Mouse (Mus musculus): ENCODE measurements around the gene Gm20388. TPM values are rescaled to one million over a fixed set of nuclear protein-coding genes. Genes with fewer than 3 reads are reported as not detected.
A peak's percentile ranks its signal among the peaks of the same experiment; 100 is the strongest.

Gene Gm20388
- polyA plus RNA-seq, 1 experiment from 2014 or later = not detected

DNA sequence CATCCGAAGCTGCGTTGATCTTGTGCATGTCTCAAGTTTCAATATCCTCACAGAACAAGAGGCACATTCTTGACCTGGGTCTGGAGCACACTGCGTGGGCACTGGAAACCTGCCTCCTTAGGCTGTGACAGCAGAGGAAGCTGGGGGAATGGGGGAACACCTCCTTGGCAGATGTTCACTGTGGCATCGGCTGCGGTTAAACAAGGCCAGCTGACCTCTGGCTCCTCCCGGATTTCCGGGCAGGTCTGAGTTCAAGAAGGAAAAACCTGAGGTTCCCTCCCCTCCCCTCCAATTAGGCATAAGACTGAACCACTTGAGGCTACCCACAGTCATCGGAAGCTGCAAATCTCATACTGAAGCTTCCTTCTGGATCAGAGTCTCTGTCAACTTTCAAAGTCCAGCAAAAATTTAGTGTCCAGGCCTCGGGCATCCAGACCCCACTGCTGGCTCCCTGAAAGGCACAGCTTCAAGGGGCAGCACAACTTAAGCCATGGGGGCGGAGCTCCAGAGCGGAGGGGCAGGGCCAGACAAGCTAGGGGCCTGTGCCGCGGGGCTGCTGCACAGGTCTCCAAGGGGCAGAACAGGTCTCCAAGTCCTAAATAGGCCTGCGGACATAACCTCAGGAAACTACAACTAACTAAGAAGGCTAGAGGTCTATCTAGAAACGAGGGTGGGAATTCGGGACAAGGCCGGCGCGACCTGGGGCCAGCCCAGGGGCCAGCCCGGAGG, 2370.1 kb downstream of the Gm20388 start:
- no peaks in the 10 kb centered on the region for H3K36me3 ChIP-seq (ENCODE audit: control insufficient read depth, insufficient read depth, low read length)
- peak overlapping the region; percentile 53 for H3K4me3 ChIP-seq (ENCODE audit: low read depth, low read length)
- H3K4me1 ChIP-seq (ENCODE audit: control insufficient read depth, insufficient read depth, low read length) = peaks cover 29% of the 10 kb centered on the region
- H3K9ac ChIP-seq (ENCODE audit: low read length) = peak overlapping the region; percentile 56
- H3K4me2 ChIP-seq = peak overlapping the region; percentile 81
- DNase-seq (ENCODE audit: low spot score, missing footprints) (peak; percentile 91), ATAC-seq (ENCODE audit: low FRiP score) (peak; percentile 51)
- H3K27ac ChIP-seq (ENCODE audit: low read depth, low read length) = peak overlapping the region; percentile 50; the same call in 1 of the 2 replicates
- peaks cover 31% of the 10 kb centered on the region for H3K27me3 ChIP-seq (ENCODE audit: control insufficient read depth, insufficient read depth, low read length)
- 12% methylated on average over 20 of the region's 20 CpGs for WGBS
- no peaks in the 10 kb centered on the region for H3K9me3 ChIP-seq (ENCODE audit: control insufficient read depth, low read length)

DNA sequence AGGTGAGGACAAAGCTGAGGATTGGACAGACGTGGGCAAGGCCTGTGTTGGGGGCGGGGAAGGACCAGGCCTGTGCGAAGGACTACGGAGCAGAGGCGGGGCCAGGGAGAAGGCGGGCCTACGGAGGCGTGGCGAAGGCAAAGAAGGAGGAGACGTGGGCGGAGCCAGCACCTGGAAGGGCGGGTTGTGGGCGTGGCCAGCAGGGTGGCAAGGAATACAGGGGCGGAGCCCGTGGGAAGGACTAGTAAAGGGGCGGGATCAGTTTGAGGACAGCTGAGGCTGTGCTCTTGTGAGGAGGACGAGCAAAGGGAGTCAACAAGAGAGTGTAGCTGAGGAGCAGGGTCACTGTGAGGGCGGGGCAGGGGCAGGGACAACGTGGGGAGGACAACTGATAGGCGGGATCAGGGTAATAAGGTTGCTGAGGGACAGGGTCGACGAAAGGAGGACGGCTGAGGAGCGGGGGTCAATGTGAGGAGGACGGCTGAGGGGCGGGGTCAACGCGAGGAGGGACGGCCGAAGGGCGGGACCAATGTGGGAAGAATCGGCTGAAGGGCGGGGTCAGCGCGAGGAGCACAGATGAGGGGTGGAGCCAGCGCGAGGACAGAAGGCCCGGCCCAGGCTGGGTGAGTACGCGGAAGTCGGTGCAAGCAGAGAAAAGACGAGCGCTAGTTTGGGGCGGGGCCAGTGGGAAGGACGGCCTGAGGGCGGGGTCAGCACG, 2370.8 kb downstream of the Gm20388 start:
- Histone ChIP-seq H3K9me3 (ENCODE audit: control insufficient read depth, low read length) (no peaks in the 10 kb centered on the region), H3K4me3 (ENCODE audit: low read depth, low read length) (peak overlapping the region; percentile 53), H3K4me1 (ENCODE audit: control insufficient read depth, insufficient read depth, low read length) (peaks cover 29% of the 10 kb centered on the region), H3K4me2 (peak overlapping the region; percentile 81), H3K27me3 (ENCODE audit: control insufficient read depth, insufficient read depth, low read length) (peaks cover 34% of the 10 kb centered on the region), H3K36me3 (ENCODE audit: control insufficient read depth, insufficient read depth, low read length) (no peaks in the 10 kb centered on the region), H3K27ac (ENCODE audit: low read depth, low read length) (peak overlapping the region; percentile 50; the same call in 1 of the 2 replicates), H3K9ac (ENCODE audit: low read length) (peak overlapping the region; percentile 56)
- peak; percentile 100 for DNase-seq (ENCODE audit: low spot score, missing footprints)
- under 1% methylated on average over 47 of the region's 47 CpGs for WGBS
- peak; percentile 89 for ATAC-seq (ENCODE audit: low FRiP score)

DNA sequence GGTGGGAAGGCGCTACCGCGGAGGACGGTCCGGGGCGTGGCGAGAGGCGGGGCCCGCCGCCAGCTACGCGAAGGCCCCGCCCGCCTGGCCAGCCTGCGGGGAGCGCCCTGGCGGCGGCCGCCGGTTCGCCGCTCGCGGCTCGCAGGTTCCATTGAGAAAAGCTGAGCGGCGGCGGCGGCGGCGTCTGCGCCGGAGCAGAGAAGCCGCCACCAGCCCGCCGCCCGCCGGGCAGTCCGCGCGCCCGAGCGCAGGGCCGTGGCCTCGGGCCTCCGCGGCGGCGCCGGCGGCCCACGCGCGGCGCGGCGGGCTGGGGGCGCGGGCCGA, 2371.4 kb downstream of the Gm20388 start, which contains the start of gene Zfpm1:
TSS of gene Zfpm1 (plus strand) at position 107 of the 324 bp plus-strand sequence.
- Histone ChIP-seq H3K4me2 (peak within 1 kb of the TSS; percentile 81), H3K27me3 (ENCODE audit: control insufficient read depth, insufficient read depth, low read length) (peaks cover 35% of the 10 kb centered on the region), H3K9ac (ENCODE audit: low read length) (peak within 1 kb of the TSS; percentile 69), H3K4me1 (ENCODE audit: control insufficient read depth, insufficient read depth, low read length) (peaks cover 29% of the 10 kb centered on the region), H3K4me3 (ENCODE audit: low read depth, low read length) (peak within 1 kb of the TSS; percentile 53), H3K27ac (ENCODE audit: low read depth, low read length) (peak within 1 kb of the TSS; percentile 50; the same call in 1 of the 2 replicates), H3K9me3 (ENCODE audit: control insufficient read depth, low read length) (no peaks in the 10 kb centered on the region), H3K36me3 (ENCODE audit: control insufficient read depth, insufficient read depth, low read length) (no peaks in the 10 kb centered on the region)
- WGBS = 0% methylated on average over 55 of the region's 60 CpGs
- peak; percentile 99 for DNase-seq (ENCODE audit: low spot score, missing footprints)
- ATAC-seq (ENCODE audit: low FRiP score) = no peak

DNA sequence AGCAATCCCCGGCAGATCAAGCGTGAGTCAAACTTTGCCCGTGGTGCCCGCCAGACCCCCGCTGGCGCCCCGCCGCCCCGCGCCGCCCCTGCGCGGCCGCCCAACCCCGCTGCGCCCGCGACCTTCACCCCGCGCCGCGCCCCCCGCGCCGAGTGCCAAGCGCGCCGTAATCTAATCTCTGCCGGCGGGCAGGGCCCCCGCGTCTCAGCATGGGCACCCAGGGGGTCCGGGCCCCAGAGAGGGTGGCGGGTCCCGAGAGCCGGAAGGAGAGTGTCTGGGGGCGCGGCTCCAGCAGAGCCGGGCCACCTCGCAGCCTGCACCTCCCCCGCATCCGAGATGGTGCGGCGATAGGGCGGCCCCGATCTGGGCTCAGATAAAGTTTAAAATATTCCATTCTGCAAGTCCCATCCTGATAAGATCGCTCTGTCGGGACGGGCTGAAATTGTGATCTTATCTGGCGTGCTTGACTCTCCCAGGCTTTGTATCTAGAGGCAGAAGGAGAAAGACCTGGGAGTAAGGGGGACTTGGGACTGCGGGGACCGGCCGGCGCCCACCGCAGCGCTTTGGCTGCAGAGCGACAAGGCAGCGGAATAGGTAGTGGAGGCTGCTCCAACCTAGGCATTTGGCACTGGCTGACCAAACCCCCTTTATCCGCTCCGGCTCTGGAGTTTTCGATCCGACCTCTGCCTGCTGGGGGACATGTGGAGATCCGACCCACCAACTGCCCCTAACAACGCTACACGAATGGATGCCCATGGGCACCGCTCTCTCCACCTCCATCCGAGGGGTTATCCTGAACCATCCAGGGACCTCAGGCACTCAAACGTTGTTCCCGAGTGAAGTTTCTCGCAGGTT, 2372.1 kb downstream of the Gm20388 start:
- peak overlapping the region; percentile 53 for H3K4me3 ChIP-seq (ENCODE audit: low read depth, low read length)
- 1% methylated on average over 68 of the region's 70 CpGs for WGBS
- peak overlapping the region; percentile 81 for H3K4me2 ChIP-seq
- no peaks in the 10 kb centered on the region for H3K36me3 ChIP-seq (ENCODE audit: control insufficient read depth, insufficient read depth, low read length)
- no peak for ATAC-seq (ENCODE audit: low FRiP score)
- peaks cover 35% of the 10 kb centered on the region for H3K27me3 ChIP-seq (ENCODE audit: control insufficient read depth, insufficient read depth, low read length)
- peak; percentile 94 for DNase-seq (ENCODE audit: low spot score, missing footprints)
- peaks cover 29% of the 10 kb centered on the region for H3K4me1 ChIP-seq (ENCODE audit: control insufficient read depth, insufficient read depth, low read length)
- H3K9ac ChIP-seq (ENCODE audit: low read length) = peak overlapping the region; percentile 69
- no peaks in the 10 kb centered on the region for H3K9me3 ChIP-seq (ENCODE audit: control insufficient read depth, low read length)
- 0 out of 2 replicates have a peak overlapping the region, but pooled peaks have one; percentile 7 for H3K27ac ChIP-seq (ENCODE audit: low read depth, low read length)

DNA sequence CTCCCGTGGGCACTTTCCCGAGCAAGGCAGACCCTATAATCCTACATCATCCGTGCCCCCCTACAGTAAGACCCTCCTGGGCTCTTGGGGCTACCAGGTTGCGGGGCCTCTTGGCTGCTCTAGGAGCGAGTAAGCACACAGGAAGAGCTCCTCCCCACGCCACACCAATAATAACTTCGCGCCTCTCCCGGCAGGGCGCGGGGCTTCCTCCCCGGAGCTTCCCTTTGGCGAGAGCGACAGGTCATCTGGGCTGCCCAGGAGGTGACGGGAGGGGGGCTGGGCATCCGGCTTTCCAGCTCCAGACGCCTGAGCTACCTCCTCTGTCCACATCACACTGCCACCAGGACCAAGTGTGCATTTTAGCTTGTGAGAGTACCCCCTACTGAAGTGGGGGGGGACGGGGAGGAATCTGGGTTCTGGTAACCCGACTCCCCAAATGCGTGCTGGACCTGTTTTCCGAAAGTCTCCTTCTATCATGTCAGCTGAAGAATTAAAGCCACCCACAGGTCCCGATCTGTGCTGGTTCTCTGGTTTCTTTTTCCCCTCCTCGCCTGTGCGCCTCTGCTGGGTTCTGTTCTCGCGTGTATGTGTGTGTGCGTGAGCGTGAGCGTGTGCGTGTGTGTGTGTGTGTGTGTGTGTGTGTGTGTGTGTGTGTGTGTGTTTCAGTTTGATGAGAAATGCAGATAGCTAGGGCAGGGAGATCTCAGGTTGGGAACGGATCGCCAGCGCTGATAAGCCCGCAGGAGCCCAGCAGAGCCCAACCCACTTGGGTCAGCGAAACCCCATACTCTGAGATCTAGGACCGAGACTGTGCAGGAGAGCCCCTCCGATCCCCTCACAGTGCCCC, 2372.9 kb downstream of the Gm20388 start:
- 1% methylated on average over 36 of the region's 37 CpGs for WGBS
- peaks cover 35% of the 10 kb centered on the region for H3K27me3 ChIP-seq (ENCODE audit: control insufficient read depth, insufficient read depth, low read length)
- peak overlapping the region; percentile 25 for H3K27ac ChIP-seq (ENCODE audit: low read depth, low read length)
- no peaks in the 10 kb centered on the region for H3K36me3 ChIP-seq (ENCODE audit: control insufficient read depth, insufficient read depth, low read length)
- H3K9me3 ChIP-seq (ENCODE audit: control insufficient read depth, low read length) = no peaks in the 10 kb centered on the region
- H3K4me3 ChIP-seq (ENCODE audit: low read depth, low read length) = peak overlapping the region; percentile 53
- peak overlapping the region; percentile 69 for H3K9ac ChIP-seq (ENCODE audit: low read length)
- DNase-seq (ENCODE audit: low spot score, missing footprints) (peak; percentile 94), ATAC-seq (ENCODE audit: low FRiP score) (no peak)
- H3K4me2 ChIP-seq = peak overlapping the region; percentile 81
- H3K4me1 ChIP-seq (ENCODE audit: control insufficient read depth, insufficient read depth, low read length) = peaks cover 29% of the 10 kb centered on the region

DNA sequence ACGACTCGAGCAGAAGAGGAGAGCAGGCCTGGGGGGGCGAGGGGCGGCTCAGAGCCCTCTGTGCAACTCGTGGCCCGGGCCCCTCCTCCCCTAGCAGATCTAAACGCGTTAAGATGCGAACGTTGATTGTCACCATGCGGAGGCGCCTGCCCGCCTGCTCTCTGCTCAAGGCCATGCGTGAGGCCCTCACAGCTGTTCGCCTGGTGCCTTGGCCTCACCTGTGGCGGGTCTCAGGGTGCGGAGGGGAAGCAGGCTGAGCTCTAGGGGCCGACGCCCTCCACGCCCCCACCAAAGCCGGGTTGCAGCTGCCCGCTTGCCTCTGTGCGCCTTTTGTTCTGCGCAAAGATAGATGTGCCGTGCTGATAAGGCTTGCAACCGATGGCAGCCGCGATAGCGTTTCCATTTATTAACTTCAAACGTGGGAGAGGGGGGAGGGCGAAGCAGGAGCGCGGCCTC, 2373.6 kb downstream of the Gm20388 start:
- ATAC-seq (ENCODE audit: low FRiP score) (no peak), DNase-seq (ENCODE audit: low spot score, missing footprints) (peak; percentile 95)
- no peaks in the 10 kb centered on the region for H3K9me3 ChIP-seq (ENCODE audit: control insufficient read depth, low read length)
- peaks cover 29% of the 10 kb centered on the region for H3K4me1 ChIP-seq (ENCODE audit: control insufficient read depth, insufficient read depth, low read length)
- H3K27ac ChIP-seq (ENCODE audit: low read depth, low read length) = peak overlapping the region; percentile 25
- H3K4me3 ChIP-seq (ENCODE audit: low read depth, low read length) = peak overlapping the region; percentile 53
- under 1% methylated on average over 33 of the region's 33 CpGs for WGBS
- H3K36me3 ChIP-seq (ENCODE audit: control insufficient read depth, insufficient read depth, low read length) = no peaks in the 10 kb centered on the region
- peak overlapping the region; percentile 46 for H3K9ac ChIP-seq (ENCODE audit: low read length)
- H3K27me3 ChIP-seq (ENCODE audit: control insufficient read depth, insufficient read depth, low read length) = peaks cover 35% of the 10 kb centered on the region
- H3K4me2 ChIP-seq = peak overlapping the region; percentile 81

DNA sequence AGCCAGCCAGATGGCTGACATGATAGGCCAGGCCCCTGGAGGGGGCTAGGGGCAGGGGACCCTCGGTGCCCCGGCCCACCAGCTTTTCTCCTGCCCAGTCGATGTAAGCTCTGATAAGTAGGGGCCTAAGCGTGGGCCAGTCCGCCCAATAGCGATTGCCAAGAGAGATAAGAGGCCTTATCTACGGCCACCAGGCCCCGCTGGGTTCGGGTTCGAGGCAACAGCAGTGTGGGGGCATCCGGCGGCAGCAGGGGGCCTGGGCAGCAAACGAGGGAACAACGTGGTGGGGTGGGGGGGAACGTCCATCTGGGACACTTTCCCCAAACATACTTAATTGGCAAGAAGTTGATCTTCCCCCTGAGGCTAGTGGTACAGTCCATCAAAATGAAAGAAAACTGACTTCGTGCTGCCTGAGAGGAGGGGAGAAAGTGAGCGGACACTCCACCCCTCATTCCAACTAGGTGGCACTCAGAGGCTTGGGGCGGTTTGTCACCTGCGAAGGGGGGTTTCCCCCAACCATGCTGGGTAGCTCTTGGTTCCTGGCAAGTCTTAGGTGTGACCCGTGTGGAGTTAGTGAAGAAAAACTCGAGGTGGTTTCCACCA, 2374.1 kb downstream of the Gm20388 start:
- 3% methylated on average over 21 of the region's 21 CpGs for WGBS
- Histone ChIP-seq H3K36me3 (ENCODE audit: control insufficient read depth, insufficient read depth, low read length) (no peaks in the 10 kb centered on the region), H3K9me3 (ENCODE audit: control insufficient read depth, low read length) (no peaks in the 10 kb centered on the region), H3K4me2 (peak overlapping the region; percentile 81), H3K9ac (ENCODE audit: low read length) (peak overlapping the region; percentile 46), H3K4me3 (ENCODE audit: low read depth, low read length) (peak overlapping the region; percentile 53), H3K27ac (ENCODE audit: low read depth, low read length) (peak overlapping the region; percentile 25; the same call in 1 of the 2 replicates), H3K27me3 (ENCODE audit: control insufficient read depth, insufficient read depth, low read length) (peaks cover 35% of the 10 kb centered on the region), H3K4me1 (ENCODE audit: control insufficient read depth, insufficient read depth, low read length) (peaks cover 29% of the 10 kb centered on the region)
- ATAC-seq (ENCODE audit: low FRiP score) (no peak), DNase-seq (ENCODE audit: low spot score, missing footprints) (no peak)

DNA sequence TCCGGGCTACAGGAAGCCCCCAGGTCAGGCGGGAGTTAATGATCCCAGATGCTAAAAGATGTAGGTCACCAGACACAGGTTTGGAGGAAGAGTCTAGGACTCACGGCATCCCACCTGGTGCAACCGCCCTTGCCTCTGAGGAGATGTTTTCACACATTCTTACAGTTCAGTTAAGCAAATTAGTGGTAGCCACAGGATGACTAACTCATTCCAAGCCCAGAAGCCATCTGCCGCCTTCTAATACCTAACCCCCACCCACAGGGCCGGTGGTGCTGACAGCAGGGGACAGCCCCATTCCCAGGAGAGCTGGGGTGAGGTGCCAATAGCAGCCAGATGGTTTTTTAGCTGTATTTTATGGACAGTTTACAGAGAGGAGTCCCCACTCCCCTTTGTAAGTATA, 2375.1 kb downstream of the Gm20388 start:
- no peak overlapping the region for H3K4me3 ChIP-seq (ENCODE audit: low read depth, low read length)
- no peaks in the 10 kb centered on the region for H3K9me3 ChIP-seq (ENCODE audit: control insufficient read depth, low read length)
- no peak overlapping the region for H3K27ac ChIP-seq (ENCODE audit: low read depth, low read length)
- peaks cover 35% of the 10 kb centered on the region for H3K27me3 ChIP-seq (ENCODE audit: control insufficient read depth, insufficient read depth, low read length)
- DNase-seq (ENCODE audit: low spot score, missing footprints) (no peak), ATAC-seq (ENCODE audit: low FRiP score) (no peak)
- H3K4me1 ChIP-seq (ENCODE audit: control insufficient read depth, insufficient read depth, low read length) = peaks cover 28% of the 10 kb centered on the region
- no peaks in the 10 kb centered on the region for H3K36me3 ChIP-seq (ENCODE audit: control insufficient read depth, insufficient read depth, low read length)
- H3K9ac ChIP-seq (ENCODE audit: low read length) = no peak overlapping the region
- 66% methylated on average over 6 of the region's 6 CpGs for WGBS
- H3K4me2 ChIP-seq = no peak overlapping the region

Data from midbrain, embryonic 11.5 days (tissue).